Mouse (Mus musculus): ENCODE data around the gene Alkbh5.
"Not testable (repeated sequence)": the region's sequence is repeated elsewhere in the genome, so short reads cannot be mapped to it uniquely, and the experiment has no call there.

Alkbh5 gene

DNA sequence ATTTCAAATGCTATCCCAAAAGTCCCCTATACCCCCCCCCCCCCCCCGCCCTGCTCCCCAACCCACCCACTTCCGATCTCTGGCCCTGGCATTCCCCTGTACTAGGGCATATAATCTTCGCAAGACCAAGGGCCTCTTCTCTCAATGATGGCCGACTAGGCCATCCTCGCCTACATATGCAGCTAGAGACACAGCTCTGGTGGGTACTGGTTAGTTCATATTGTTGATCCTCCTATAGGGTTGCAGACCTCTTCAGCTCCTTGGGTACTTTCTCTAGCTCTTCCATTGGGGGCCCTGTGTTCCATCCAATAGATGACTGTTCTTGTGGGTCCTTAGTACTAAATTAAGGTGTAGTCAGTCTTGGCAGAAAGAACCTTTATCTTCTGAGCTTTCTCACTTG, 7.0 kb downstream of the Alkbh5 start:
- DNase-seq (ENCODE audit: low spot score) = not testable (repeated sequence)

DNA sequence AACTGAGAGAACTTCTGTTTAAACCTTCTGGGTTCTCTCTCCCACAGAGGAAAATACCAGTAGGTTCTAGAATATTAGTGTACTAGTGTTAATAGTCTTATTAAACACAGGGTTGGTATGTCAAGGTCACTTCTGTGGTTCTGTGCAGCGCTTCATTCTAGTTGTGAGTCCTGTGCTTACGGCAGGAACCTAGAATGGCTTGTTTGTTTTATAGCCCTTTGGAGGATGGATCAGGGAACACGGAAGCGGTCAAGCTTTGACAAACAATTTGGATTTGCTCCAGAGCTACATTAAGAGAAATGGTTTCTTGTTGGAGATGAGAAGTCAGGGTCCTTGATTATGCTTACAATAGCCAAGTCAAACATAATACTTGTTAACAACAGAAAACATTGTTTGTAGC, 9.3 kb downstream of the Alkbh5 start:
- no peak for DNase-seq (ENCODE audit: low spot score)

DNA sequence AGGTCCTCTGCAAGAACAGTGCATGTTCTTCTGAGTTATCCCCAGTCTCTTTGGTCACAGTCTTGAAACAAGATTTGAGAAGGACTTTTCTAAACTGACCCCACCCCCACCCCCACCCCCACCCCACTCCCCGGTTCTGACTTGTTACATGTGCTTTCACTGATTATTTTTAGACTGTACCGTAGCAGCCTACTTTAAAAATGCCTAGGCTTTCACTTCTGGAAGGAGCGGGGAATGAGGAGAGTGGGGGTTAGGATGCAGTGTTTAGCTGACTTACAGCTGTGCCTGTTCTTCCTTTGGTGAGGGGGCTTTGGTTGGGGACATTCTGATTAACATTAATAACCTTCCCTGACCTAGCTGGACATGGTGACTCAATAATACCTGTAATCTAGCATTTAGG, 11.9 kb downstream of the Alkbh5 start:
- DNase-seq (ENCODE audit: low spot score) = no peak

GRCm38 (mm10) chr11:60553091-60553490, 16.9 kb downstream of the Alkbh5 start:
- no peak for DNase-seq (ENCODE audit: low spot score)

DNA sequence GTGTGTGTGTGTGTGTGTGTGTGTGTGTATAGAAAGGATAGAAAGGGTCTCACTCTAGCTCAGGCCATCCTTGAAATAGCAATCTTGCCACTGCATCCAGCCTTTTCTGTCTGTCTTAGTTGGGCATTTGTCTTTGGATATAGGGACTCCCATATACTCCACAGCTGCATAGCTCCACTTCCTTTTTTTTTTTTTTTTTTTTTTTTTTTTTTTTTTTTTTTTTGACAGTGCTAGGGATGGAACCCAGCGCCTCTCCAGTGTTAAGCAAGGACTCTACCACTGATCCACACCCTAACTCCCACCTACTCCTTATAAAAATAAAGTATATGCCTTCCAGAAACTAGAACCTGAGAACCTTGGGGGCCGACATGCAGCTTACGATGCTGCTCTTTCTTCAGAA, 21.5 kb downstream of the Alkbh5 start:
- DNase-seq (ENCODE audit: low spot score) = no peak

- DNase-seq (ENCODE audit: low spot score) = peak; percentile 61
Measured at GRCm38 (mm10) chr11:60559342-60559741, 23.2 kb downstream of the Alkbh5 start.

DNA sequence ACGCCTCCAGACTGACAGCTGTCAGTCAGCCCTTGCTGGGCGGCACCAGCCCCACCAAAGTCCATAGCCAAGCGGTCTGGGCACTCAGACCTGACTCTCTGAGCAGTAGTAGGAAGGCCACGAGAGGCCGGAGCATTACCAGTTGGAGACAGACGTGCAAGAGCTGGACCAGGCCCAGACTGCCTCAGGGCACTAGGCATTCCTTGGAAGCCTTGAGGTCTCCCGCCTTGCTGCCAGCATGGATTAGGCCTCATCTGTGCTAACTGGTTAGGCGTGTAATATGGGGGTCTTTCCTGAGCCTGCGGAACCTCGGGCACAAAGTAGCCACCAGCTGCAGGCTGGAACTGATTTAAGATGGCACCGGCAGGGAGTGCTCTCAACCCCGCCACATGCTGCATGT, 37.8 kb downstream of the Alkbh5 start:
- DNase-seq (ENCODE audit: low spot score) = not testable (repeated sequence)

Data from urinary bladder, postnatal 14 days (tissue).